ENCODE assay signal across 29 mouse cellular contexts in the genomic region with DNA sequence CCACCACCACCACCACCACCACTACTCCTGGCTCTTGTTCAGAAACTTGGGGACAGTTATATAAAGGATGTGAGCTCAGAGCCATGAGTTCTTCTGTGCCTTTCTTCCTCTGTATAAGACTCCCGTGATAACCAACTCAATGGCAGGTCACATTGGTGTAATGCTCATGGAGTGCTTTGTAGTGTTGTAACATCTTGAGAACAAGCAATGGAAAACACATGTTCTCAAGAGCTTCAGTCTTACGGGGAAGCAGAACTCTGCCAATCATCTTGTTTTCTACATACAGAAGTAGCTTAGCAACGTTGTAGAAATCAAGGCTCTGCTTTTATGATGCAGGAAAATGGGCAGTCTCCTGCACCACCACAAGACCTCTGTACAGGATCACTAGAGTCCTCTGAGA.
DNase-seq lines count a peak whose midpoint lies in the region; ATAC-seq and TF ChIP-seq lines count a peak whose summit lies in the region.
"Had no signal": no experiment of that assay in that cellular context is flagged by ENCODE, and none has a peak within 500 bp of the region (broad histone marks: within the 10 kb centered on the region; RNA-seq: fewer than 3 reads in every experiment).

No protein-coding gene starts in this region.

- no peak overlapping the region for H3K4me2 ChIP-seq in heart, postnatal 0 days (ENCODE audit: low read depth, low read length)
- H3K4me2 ChIP-seq: embryonic facial prominence, embryonic 13.5 days; forebrain, embryonic 12.5 days; forebrain, embryonic 15.5 days; heart, embryonic 12.5 days; hindbrain, embryonic 13.5 days had no signal

- ATAC-seq in heart, postnatal 0 days (ENCODE audit: insufficient read depth, low read depth), result peak; percentile 8; the same call in 1 of the 2 replicates
- peak; percentile 14; the same call in 1 of the 2 replicates for ATAC-seq in granulocyte monocyte progenitor cell, adult 5-6 weeks (replicated peaks; ENCODE audit: poor library complexity, severe bottlenecking)
- ATAC-seq in megakaryocyte, adult 5-6 weeks (ENCODE audit: poor library complexity, severe bottlenecking), result no peak
- ATAC-seq: forebrain, embryonic 15.5 days; hindbrain, embryonic 16.5 days had no signal

- no peak overlapping the region for H3K9ac ChIP-seq in heart, postnatal 0 days (replicated peaks; ENCODE audit: low read depth, low read length)
- H3K9ac ChIP-seq: embryonic facial prominence, embryonic 13.5 days; forebrain, embryonic 12.5 days; forebrain, embryonic 15.5 days; heart, embryonic 12.5 days; hindbrain, embryonic 13.5 days had no signal

- no peaks in the 10 kb centered on the region for H3K27me3 ChIP-seq in heart, postnatal 0 days (ENCODE audit: control insufficient read depth, insufficient read depth, low read length)
- H3K27me3 ChIP-seq: CH12.LX; embryonic facial prominence, embryonic 13.5 days; forebrain, embryonic 12.5 days; forebrain, embryonic 15.5 days; heart, embryonic 12.5 days; hindbrain, embryonic 13.5 days had no signal

- no peak for TF ChIP-seq CTCF in heart, postnatal 0 days (IDR thresholded peaks at IDR 0.05; ENCODE audit: low read depth)

- H3K36me3 ChIP-seq in heart, postnatal 0 days (replicated peaks; ENCODE audit: control insufficient read depth, insufficient read depth, low read length), result 0 out of 2 replicates have a peak, but pooled peaks cover 3% of the 10 kb centered on the region
- H3K36me3 ChIP-seq: forebrain, embryonic 12.5 days; forebrain, embryonic 15.5 days; heart, embryonic 12.5 days; hindbrain, embryonic 13.5 days had no signal

- DNase-seq in heart, postnatal 0 days (ENCODE audit: low spot score), result no peak
- DNase-seq in heart, postnatal 25 days (ENCODE audit: low spot score), result no peak
- DNase-seq in lung, postnatal 25 days (ENCODE audit: low spot score), result peak; percentile 49
- DNase-seq in lung, postnatal 14 days, result no peak
- peak; percentile 53 for DNase-seq in NIH3T3 (ENCODE audit: low read depth)
- DNase-seq: adrenal gland, adult 8-10 months; adrenal gland, postnatal 25 days; B cell, adult 2 months; cerebellum, adult 11-12 months; cerebellum, adult 8-10 months; cerebellum, postnatal 10 days; cerebellum, postnatal 36 days; embryo, embryonic 11 days; gastrocnemius, postnatal 10 days; gastrocnemius, postnatal 36 days; heart, postnatal 36 days had no signal

- WGBS in heart, postnatal 0 days, result 36% methylated on average over 3 of the region's 3 CpGs

- H3K9me3 ChIP-seq in heart, postnatal 0 days (replicated peaks; ENCODE audit: control insufficient read depth, low read length), result no peaks in the 10 kb centered on the region
- H3K9me3 ChIP-seq: embryonic facial prominence, embryonic 10.5 days; embryonic facial prominence, embryonic 13.5 days; forebrain, embryonic 12.5 days; forebrain, embryonic 15.5 days; G1E; heart, embryonic 12.5 days; hindbrain, embryonic 10.5 days; hindbrain, embryonic 13.5 days had no signal

- TF ChIP-seq EP300 in heart, postnatal 0 days (IDR thresholded peaks at IDR 0.05; ENCODE audit: low read depth), result no peak

- no peak overlapping the region for H3K4me3 ChIP-seq in heart, postnatal 0 days (ENCODE audit: low read depth, low read length)
- H3K4me3 ChIP-seq: embryonic facial prominence, embryonic 10.5 days; embryonic facial prominence, embryonic 13.5 days; erythroblast, embryonic 14.5 days; forebrain, embryonic 12.5 days; forebrain, embryonic 15.5 days; heart, embryonic 12.5 days; hindbrain, embryonic 10.5 days; hindbrain, embryonic 13.5 days had no signal

- no peak overlapping the region for H3K27ac ChIP-seq in heart, postnatal 0 days (ENCODE audit: low read depth)
- H3K27ac ChIP-seq: embryonic facial prominence, embryonic 10.5 days; embryonic facial prominence, embryonic 13.5 days; forebrain, embryonic 12.5 days; forebrain, embryonic 15.5 days; hindbrain, embryonic 10.5 days; hindbrain, embryonic 13.5 days had no signal

- intact Hi-C loops in heart, postnatal 25 days (cut with DNase I), result no loop called here

- peaks cover 27% of the 10 kb centered on the region for H3K4me1 ChIP-seq in heart, postnatal 0 days (ENCODE audit: control insufficient read depth, insufficient read depth)

Comparison
In these comparisons a context has a peak if more than half of its experiments do, and no peak if none do; other contexts are left out.
1. DNase-seq: peak in lung, postnatal 25 days (single experiment) and NIH3T3 (single experiment); none in heart, postnatal 0 days (single experiment), heart, postnatal 25 days (single experiment) and lung, postnatal 14 days (single experiment).